Mouse (Mus musculus) adrenal gland, adult 8-10 months (tissue): ENCODE results near the gene Prdm2. TPM values are rescaled to one million over a fixed set of nuclear protein-coding genes. Genes with fewer than 3 reads are reported as not detected.

Experiments used
- DNase-seq: peaks from one replicate; pipeline ENCODE4 v3.0.0; 2022
- total RNA-seq, 4 experiments: library from RNA; stranded (reverse); gene quantifications; 2 replicates each; pipeline ENCODE4 v1.2.4; 2022

Prdm2 gene
- total RNA-seq = 10 to 100 TPM; 30.3 to 36.8 (median 33.7) TPM

GRCm38 (mm10) chr4:143212341-143213174, at the start of gene Prdm2:
Gene Prdm2, minus strand, starts transcription at chr4:143212995.
- DNase-seq = peak; percentile 27

DNA sequence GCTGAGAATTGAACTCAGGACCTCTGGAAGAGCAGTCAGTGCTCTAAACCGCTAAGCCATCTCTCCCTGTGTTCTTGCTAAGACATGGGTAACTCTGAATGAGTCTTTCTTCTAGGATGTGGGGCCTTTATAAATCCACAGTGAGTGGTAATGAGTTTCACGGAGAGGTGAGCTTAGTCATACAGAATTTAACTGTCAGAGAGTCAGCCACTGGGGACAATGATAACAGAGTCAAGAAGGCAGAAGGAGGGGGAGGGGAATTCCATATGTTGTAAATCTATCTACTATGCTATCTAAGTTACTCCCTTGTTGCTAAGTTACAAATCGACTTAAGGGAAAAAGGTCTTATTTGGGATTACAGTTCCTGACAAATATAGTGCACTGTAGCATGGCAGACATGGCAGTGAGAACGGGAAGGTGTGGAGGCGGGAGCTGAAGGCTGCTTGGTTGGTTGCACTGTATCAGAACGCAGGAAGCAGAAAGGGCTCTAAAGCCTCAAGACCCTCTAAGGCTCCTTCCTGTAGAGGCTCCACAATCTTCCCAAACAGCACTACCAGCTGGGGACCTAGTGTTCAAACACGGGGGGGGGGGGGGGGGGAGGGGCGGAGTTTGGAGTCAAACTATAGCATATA, 47.0 kb upstream of the Prdm2 start:
- no peak for DNase-seq

DNA sequence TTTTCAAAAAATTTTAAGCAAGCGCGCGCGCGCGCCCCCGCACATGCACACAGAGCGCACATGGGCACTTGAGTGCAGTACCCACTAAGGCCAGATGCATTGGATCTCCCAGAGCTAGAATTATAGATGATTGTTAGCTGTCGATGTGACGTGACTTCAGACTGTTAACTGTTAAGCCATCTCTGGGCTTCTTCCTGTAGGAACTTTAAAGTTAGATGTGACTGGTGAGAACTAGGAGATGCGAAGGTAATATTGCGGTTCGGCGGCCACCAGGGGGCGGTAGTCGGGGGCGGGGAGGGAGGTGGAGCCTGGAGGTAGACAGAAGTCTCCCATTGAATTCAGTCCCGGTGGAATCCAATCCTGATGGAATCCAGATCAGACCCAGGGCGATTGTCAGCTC, 45.7 kb upstream of the Prdm2 start:
- no peak for DNase-seq

- DNase-seq = no peak
Measured at GRCm38 (mm10) chr4:143257971-143258370, 45.2 kb upstream of the Prdm2 start.

- no peak for DNase-seq
Measured at GRCm38 (mm10) chr4:143255541-143255940, 42.7 kb upstream of the Prdm2 start.

GRCm38 (mm10) chr4:143253356-143253755, 40.6 kb upstream of the Prdm2 start:
- DNase-seq = no peak

GRCm38 (mm10) chr4:143248050-143248449, 35.3 kb upstream of the Prdm2 start:
- DNase-seq = no peak

GRCm38 (mm10) chr4:143241294-143241693, 28.5 kb upstream of the Prdm2 start:
- DNase-seq = no peak

DNA sequence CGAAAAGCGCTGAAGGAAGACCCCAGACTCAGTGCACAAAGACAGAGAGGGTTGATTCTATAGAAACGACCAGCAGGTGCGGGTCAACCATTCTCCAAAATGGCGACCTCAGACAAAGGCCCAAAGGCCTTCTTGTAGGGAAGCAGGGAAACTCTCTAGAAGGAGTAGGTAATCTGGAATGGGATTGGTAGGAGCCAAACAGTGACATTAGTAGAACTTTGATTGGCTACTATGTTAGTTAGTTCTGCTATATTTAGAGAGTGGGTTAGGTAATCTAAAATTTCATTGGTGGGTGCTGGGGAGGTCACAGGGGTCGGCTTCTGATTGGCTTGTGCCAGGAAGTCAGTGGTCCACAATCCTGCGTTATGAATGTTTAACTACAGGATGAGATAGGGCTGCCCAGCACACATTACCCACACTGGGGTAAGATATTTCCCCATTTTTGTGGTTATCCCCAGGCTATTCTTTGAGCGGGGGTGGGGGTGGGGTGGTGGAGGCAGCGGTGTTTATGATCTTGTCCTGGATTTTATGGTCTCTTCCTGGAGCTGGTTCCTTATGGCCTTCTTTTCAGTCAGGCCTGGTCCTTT, 26.9 kb upstream of the Prdm2 start:
- no peak for DNase-seq

DNA sequence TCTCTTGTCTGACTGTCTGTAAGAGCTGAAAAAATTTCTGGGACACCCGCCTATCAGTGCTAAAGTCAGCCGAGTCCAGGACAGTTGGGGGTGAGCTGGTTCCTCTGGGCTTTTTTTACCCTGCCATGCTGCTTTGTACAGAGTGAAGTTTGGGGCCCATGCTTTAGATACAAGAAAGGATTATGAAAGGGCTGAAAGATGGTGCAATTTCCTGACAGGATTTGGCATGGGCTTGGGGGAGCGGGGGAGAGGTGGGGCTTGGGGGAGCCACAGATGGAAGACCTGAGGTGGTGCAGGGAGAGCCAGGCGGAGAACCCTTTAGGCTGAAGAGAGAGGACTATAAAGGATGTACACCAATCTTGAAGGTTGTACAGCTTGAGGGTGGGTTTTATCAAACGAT, 26.3 kb upstream of the Prdm2 start:
- no peak for DNase-seq

DNA sequence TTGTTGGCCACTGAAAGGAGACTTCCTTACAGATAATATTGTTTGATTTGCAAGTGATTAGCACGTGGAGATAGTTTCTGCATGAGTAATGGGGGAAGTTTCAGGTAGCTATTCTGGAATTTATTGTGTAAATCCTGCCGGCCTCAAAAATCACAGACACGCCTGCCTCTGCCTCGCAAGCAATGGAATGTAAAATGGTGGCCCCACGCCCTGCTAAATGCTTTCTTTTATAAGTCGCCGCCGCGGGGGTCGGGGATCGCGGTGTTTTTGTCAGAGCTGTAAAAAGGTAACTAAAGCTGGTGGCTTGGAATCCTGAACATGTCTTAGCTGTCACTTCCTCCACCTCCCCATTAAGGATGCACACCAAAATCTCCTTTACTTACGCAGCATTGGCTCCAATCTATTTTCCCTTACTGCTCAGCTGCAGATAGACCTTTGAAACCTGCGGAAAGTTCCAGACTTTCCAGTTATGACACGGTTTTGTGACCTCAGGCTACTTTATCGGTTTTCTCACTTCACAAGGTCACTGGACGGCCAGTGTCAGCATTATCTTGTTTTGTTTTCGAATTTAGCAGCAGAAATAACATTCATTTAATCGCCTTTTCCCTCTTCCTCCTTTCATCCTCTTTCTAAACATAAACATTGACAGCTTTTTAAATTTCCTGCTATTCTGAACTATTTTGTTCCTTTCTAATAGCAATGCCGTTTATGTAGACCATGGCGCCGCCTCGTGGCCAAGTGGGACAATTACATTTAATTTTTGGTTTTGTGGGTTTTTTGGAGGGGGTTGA, 25.6 kb upstream of the Prdm2 start:
- no peak for DNase-seq

DNA sequence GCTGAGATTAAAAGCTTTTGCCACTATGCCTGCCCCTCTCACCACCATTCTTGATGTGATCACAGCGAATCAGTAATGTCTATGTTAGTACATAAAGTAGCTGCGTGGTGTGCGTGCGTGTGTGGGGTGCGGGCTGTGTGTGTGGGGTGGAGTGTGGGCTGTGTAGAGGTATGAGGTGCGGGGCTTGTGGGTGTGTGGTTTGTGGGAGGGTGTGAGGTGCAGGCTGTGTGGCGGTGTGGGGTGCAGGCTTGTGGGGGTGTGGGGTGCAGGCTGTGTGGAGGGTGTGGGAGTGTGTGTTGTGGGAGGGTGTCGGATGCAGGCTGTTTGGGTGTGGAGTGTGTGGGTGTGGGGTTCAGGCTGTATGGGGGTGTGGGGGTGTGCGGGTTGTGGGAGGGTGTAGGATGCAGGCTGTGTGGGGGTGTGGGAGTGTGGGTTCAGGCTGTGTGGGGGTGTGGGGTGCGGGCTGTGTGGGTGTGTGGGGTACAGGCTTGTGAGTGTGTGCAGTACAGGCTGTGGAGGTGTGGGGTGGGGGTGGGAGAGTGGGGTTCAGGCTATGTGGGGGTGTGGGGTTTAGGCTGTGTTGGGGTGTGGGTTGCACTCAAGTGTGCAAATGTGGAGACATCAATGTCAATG, 19.1 kb upstream of the Prdm2 start:
- DNase-seq = no peak

DNA sequence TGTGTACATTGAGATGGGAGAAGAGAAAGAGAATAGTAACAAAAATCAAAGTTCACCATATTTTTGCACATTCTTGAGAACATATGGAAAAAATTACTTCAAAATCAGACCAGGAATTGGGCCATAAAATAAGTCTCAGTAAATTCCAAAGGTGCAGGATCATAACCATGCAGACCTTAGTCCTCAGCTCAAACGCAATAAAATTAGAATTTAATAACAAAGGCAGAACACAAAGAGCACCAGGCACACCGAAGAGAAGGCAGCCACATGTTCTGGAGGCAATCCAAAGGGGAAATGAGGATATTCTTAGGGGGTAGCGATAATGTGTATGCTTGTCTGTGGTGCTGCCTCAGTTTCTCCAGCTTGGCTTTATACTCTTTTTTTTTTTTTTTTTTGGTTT, 18.3 kb upstream of the Prdm2 start:
- DNase-seq = no peak

GRCm38 (mm10) chr4:143227976-143228375, 15.2 kb upstream of the Prdm2 start:
- DNase-seq = no peak

DNA sequence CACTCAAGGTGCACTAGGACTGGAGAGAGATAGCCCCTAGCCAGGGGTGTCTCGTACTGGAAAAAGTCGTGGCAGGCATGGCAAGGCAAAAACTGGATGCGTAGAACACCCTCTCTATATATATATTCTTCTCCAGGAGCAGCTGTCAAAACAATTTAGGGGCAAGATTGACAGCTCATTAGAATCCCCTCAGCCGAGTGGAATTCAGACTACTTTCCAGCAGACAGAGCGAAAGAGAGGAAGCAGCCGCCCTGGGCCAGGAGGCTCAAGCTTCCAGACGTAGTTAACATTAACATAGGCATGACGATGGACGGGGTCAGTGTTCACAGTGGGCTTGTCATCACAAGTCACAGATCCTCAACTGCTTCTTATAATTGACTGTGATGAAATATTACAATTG, 13.1 kb upstream of the Prdm2 start:
- no peak for DNase-seq

DNA sequence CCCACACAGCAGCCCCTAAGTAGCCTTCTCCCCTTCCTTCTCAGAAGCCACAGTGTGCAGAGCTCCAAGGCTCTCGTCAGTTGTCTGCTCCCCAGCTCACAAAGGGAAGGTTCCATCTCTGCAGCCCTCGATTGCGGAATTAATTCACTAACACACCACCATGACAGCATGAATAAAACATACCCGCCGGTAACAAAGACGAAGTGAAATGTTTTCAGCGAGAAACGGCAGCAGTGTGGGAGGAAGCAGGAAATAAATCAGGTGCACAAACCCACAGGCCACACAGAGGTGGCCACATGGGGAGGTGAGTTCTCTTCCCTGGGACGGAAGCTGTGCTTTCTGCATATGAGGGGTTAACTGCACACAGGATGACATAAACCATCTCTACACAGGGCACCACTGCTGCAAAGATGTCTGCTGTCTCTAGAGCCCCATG, 6.5 kb upstream of the Prdm2 start:
- no peak for DNase-seq

- no peak for DNase-seq
Measured at GRCm38 (mm10) chr4:143218858-143219257, 6.1 kb upstream of the Prdm2 start.

DNA sequence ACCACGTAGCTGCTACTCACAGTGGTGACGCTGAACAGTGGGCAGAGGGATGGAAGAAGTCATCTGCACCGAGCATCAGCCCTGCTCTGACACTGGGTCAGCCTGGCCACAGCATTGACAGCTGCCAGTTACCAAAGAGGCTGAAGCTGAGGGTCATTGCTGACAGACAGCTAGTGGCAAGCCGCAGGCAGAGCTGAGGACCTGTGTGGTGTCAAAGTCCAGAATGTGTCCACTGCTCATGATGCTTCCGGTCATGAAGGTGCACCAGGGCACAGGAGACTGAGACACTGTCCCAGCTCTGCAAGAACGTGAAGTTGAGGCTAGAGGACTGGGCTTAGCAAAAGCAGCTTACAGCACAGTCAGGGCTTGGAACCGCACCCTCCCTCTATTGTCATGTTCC, 4.4 kb upstream of the Prdm2 start:
- DNase-seq = no peak

DNA sequence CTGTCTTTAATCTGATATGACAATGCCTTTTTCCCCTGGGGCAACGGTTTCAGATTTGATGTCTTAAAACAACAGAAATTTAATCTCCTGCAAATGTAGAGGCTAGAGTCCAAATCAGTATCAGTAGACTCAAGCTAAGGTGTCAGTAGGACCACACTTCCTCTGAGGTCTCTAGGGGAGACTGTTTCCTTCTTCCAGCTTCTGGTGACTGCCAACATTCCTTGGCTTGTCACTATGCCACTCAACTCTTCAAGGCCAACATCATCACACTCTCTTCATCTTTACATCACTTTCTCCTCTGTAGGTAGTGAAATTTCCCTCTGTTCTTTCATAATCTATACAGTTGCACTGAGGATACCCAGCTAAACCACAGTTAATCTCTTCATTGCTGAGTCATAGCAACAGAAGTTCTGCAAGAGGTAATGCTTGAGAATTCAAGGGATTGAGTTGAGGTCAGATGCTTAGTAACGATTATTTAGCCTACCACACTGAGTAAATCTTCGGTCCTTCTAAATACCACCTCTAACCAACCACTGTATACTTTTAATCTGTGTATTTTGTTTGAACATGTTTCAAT, 1.5 kb upstream of the Prdm2 start:
- no peak for DNase-seq

DNA sequence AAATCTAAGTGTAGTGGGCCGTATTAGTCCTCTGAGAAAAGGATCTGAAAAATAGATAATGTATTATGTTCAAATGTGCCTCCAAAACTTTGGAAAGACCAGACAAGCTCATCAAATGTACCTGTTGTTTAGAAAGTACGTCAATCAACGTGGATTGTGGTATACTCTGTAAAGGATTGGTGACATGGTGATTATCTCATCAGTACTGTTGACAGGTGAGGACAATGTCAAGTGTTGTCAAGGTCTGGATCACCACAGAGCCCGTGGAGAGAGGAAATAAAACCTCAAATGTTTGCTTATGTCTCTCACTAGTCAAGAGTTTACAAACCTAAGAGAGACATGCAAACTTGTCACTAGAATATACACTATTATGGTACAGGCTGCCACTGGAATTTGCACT, 776 bp upstream of the Prdm2 start:
- no peak for DNase-seq

- DNase-seq = no peak
Measured at GRCm38 (mm10) chr4:143213175-143213479, 332 bp upstream of the Prdm2 start.
